Mouse (Mus musculus) spleen, adult 2 months (tissue): ENCODE data around the gene Slc5a5. TPM values are rescaled to one million over a fixed set of nuclear protein-coding genes. Genes with fewer than 3 reads are reported as not detected.

Experiments
- DNase-seq, 2 experiments: peaks; one replicate each; pipeline versions ENCODE4 v3.0.0 to v3.0.0-alpha.2; 2012 to 2021; ENCODE audit warnings: low spot score in 2 of 2, low read depth in 1 of 2
- H3K27ac ChIP-seq: fragments of 200-500 bp; 2 replicates; pipeline ENCODE4 v1.5.1; 2012; ENCODE audit warnings: low read length, inconsistent platforms; ENCODE audit not compliant: insufficient read depth
- H3K27me3 ChIP-seq: fragments of 200-500 bp; 2 replicates; pipeline ENCODE4 v1.6.1; 2012; ENCODE audit warnings: mild to moderate bottlenecking, moderate library complexity, low read length, inconsistent platforms; ENCODE audit not compliant: control insufficient read depth, insufficient read depth
- H3K36me3 ChIP-seq: fragments of 200-500 bp; 2 replicates; pipeline ENCODE4 v1.6.1; 2012; ENCODE audit warnings: mild to moderate bottlenecking, low read length, inconsistent platforms; ENCODE audit not compliant: control insufficient read depth, insufficient read depth
- H3K4me1 ChIP-seq: fragments of 200-500 bp; 2 replicates; pipeline ENCODE4 v1.6.1; 2011; ENCODE audit warnings: inconsistent platforms; ENCODE audit not compliant: control insufficient read depth, insufficient read depth, insufficient read length
- H3K4me3 ChIP-seq: fragments of 200-500 bp; 2 replicates; pipeline ENCODE4 v1.5.1; 2011; ENCODE audit warnings: mild to moderate bottlenecking, inconsistent platforms; ENCODE audit not compliant: insufficient read depth, insufficient read length; ENCODE audit errors: extremely low read depth
- CTCF ChIP-seq: fragments of 200-500 bp; IDR thresholded peaks from 2 replicates; pipeline ENCODE4 v1.5.1; 2011; ENCODE audit warnings: mild to moderate bottlenecking, inconsistent platforms; ENCODE audit not compliant: insufficient read depth, insufficient read length, insufficient replicate concordance; ENCODE audit errors: extremely low read depth
- POLR2A ChIP-seq: fragments of 200-500 bp; IDR thresholded peaks from 2 replicates; pipeline ENCODE4 v1.6.1; 2011; ENCODE audit warnings: low read depth, low read length, inconsistent platforms
- WGBS: fragments of 180-500 bp; shearing (Covaris S2); methylation state at CpG from one replicate; pipeline ENCODE4 v1.1.7; 2018; 5-methylcytosine and 5-hydroxymethylcytosine counted together
- polyA plus RNA-seq: library from polyadenylated mRNA; depleted of rRNA; stranded (reverse); fragments of >200 nt; gene quantifications from 2 replicates; pipeline ENCODE4 v1.2.3, GENCODE M21; 2012

Gene Slc5a5
- polyA plus RNA-seq, 1 experiment = 1.0 TPM

GRCm38 (mm10) chr8:70866001-70866520 is 26.5 kb downstream of the Slc5a5 start:
- Histone ChIP-seq H3K4me1 (peaks cover 38% of the 10 kb centered on the region), H3K27me3 (peaks cover 17% of the 10 kb centered on the region), H3K27ac (0 out of 2 replicates have a peak overlapping the region, but pooled peaks have one; percentile 11), H3K4me3 (no peak overlapping the region), H3K36me3 (no peaks in the 10 kb centered on the region)
- TF ChIP-seq CTCF = no peak
- no peak for TF ChIP-seq POLR2A
- WGBS = 15% methylated on average over 12 of the region's 12 CpGs
- DNase-seq = no peak

GRCm38 (mm10) chr8:70865350-70866000 is 27.1 kb downstream of the Slc5a5 start:
- H3K4me3 ChIP-seq = peak overlapping the region; percentile 54; the same call in 1 of the 2 replicates
- H3K27ac ChIP-seq = no peak overlapping the region
- peaks cover 38% of the 10 kb centered on the region for H3K4me1 ChIP-seq
- under 1% methylated on average over 46 of the region's 46 CpGs for WGBS
- H3K27me3 ChIP-seq = peaks cover 17% of the 10 kb centered on the region
- DNase-seq = peak; percentile 100
- TF ChIP-seq POLR2A (no peak), CTCF (no peak)
- H3K36me3 ChIP-seq = no peaks in the 10 kb centered on the region

- H3K4me1 ChIP-seq = peaks cover 38% of the 10 kb centered on the region
- peak in 1 of 2 experiments; percentile 26 for DNase-seq
- H3K27me3 ChIP-seq = peaks cover 17% of the 10 kb centered on the region
- no peak overlapping the region for H3K27ac ChIP-seq
- WGBS = 1% methylated on average over 24 of the region's 24 CpGs
- TF ChIP-seq POLR2A (no peak), CTCF (no peak)
- no peaks in the 10 kb centered on the region for H3K36me3 ChIP-seq
- peak overlapping the region; percentile 43; the same call in 1 of the 2 replicates for H3K4me3 ChIP-seq
Measured at GRCm38 (mm10) chr8:70864712-70865221, 27.8 kb downstream of the Slc5a5 start.

GRCm38 (mm10) chr8:70863956-70864711 is 28.4 kb downstream of the Slc5a5 start:
- peak overlapping the region; percentile 24; the same call in 1 of the 2 replicates for H3K4me3 ChIP-seq
- DNase-seq = no peak
- no peak for TF ChIP-seq POLR2A
- TF ChIP-seq CTCF = no peak

GRCm38 (mm10) chr8:70862824-70863641 is 29.5 kb downstream of the Slc5a5 start, which contains the start of gene Kcnn1:
Gene Kcnn1 (minus strand): TSS chr8:70863258.
- H3K27ac ChIP-seq = no peak within 1 kb of the TSS
- H3K4me3 ChIP-seq = peak within 1 kb of the TSS; percentile 24; the same call in 1 of the 2 replicates
- H3K36me3 ChIP-seq = no peaks in the 10 kb centered on the region
- WGBS = 2% methylated on average over 51 of the region's 55 CpGs
- H3K27me3 ChIP-seq = peaks cover 17% of the 10 kb centered on the region
- no peak for DNase-seq
- H3K4me1 ChIP-seq = peaks cover 29% of the 10 kb centered on the region
- no peak for TF ChIP-seq POLR2A
- TF ChIP-seq CTCF = no peak

More at GRCm38 (mm10) chr8:70863956-70864711, 28.4 kb downstream of the Slc5a5 start:
- H3K4me1 ChIP-seq = peaks cover 38% of the 10 kb centered on the region
- H3K36me3 ChIP-seq = no peaks in the 10 kb centered on the region
- 3% methylated on average over 45 of the region's 46 CpGs for WGBS
- H3K27ac ChIP-seq = no peak overlapping the region
- peaks cover 17% of the 10 kb centered on the region for H3K27me3 ChIP-seq

- 45% methylated on average over 4 of the region's 4 CpGs for WGBS
- no peak overlapping the region for H3K27ac ChIP-seq
- no peak for TF ChIP-seq POLR2A
- no peaks in the 10 kb centered on the region for H3K36me3 ChIP-seq
- peaks cover 12% of the 10 kb centered on the region for H3K4me1 ChIP-seq
- no peak for DNase-seq
- H3K4me3 ChIP-seq = no peak overlapping the region
- H3K27me3 ChIP-seq = peaks cover 4% of the 10 kb centered on the region
Measured at GRCm38 (mm10) chr8:70857516-70857915, 35.0 kb downstream of the Slc5a5 start.
